Mouse (Mus musculus): Measurements from ENCODE around the gene Slc22a8. TPM values are rescaled to one million over a fixed set of nuclear protein-coding genes. Genes with fewer than 3 reads are reported as not detected.

Gene Slc22a8
- polyA plus RNA-seq, 1 experiment from 2014 or later = not detected

- H3K9me3 ChIP-seq (ENCODE audit: control insufficient read depth, low read depth, low read length) = no peaks in the 10 kb centered on the region
- no peak overlapping the region for H3K4me2 ChIP-seq (replicated peaks; ENCODE audit: low read depth, low read length)
- no peak overlapping the region for H3K4me3 ChIP-seq (ENCODE audit: low read depth, low read length)
- H3K27ac ChIP-seq (ENCODE audit: low read length) = no peak overlapping the region
- H3K4me1 ChIP-seq (ENCODE audit: control insufficient read depth, insufficient read depth, low read length) = no peaks in the 10 kb centered on the region
- no peaks in the 10 kb centered on the region for H3K27me3 ChIP-seq (ENCODE audit: control insufficient read depth, insufficient read depth, low read length)
- peak; percentile 58; the same call in 1 of the 2 replicates for ATAC-seq (ENCODE audit: insufficient number of reproducible peaks, insufficient read depth, low FRiP score, low read depth)
- WGBS = 43% methylated on average over 3 of the region's 3 CpGs
- no peaks in the 10 kb centered on the region for H3K36me3 ChIP-seq (ENCODE audit: control insufficient read depth, insufficient read depth, low read length)
- no peak overlapping the region for H3K9ac ChIP-seq (replicated peaks; ENCODE audit: low read depth, low read length)
Observed at GRCm38 (mm10) chr19:8602914-8603313, 11.9 kb downstream of the Slc22a8 start.

DNA sequence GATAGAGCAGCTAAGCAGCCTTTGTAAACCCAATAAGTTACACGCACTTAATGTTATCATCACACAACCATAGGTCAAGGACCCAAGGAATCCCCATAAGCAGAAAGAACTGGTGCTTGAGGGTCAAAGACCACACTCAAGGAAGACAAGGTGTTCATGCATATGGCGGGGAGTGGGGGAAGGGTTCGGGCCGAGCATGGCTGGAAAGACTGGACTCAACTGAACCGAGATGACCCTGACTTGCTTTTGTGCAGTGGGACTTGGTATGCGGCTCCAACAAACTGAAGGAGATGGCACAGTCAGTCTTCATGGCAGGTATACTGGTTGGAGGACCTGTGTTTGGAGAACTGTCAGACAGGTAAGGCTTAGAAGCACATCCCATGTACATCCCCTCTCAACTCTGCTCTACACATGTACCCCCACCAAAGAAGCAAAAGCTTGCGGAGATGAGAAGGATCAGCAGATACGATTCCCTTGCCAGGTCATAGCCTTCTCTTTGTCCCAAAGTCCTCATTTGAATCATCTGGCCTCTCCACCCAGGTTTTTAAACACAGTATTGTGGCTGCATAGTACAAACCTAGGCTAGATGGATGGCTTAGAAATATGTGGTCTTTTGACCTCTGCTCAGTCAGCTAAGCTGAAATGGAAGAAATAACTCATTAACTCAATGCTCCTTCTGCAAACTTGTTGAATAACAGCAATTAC lies 13.6 kb downstream of the Slc22a8 start:
- H3K36me3 ChIP-seq (ENCODE audit: control insufficient read depth, insufficient read depth, low read length) = no peaks in the 10 kb centered on the region
- H3K27ac ChIP-seq (ENCODE audit: low read length) = no peak overlapping the region
- no peaks in the 10 kb centered on the region for H3K27me3 ChIP-seq (ENCODE audit: control insufficient read depth, insufficient read depth, low read length)
- no peak for ATAC-seq (ENCODE audit: insufficient number of reproducible peaks, insufficient read depth, low FRiP score, low read depth)
- H3K4me3 ChIP-seq (ENCODE audit: low read depth, low read length) = no peak overlapping the region
- 88% methylated on average over 8 of the region's 8 CpGs for WGBS
- no peaks in the 10 kb centered on the region for H3K9me3 ChIP-seq (ENCODE audit: control insufficient read depth, low read depth, low read length)
- no peaks in the 10 kb centered on the region for H3K4me1 ChIP-seq (ENCODE audit: control insufficient read depth, insufficient read depth, low read length)
- H3K9ac ChIP-seq (replicated peaks; ENCODE audit: low read depth, low read length) = no peak overlapping the region
- H3K4me2 ChIP-seq (replicated peaks; ENCODE audit: low read depth, low read length) = no peak overlapping the region

- 82% methylated on average over 3 of the region's 3 CpGs for WGBS
- no peaks in the 10 kb centered on the region for H3K9me3 ChIP-seq (ENCODE audit: control insufficient read depth, low read depth, low read length)
- H3K27me3 ChIP-seq (ENCODE audit: control insufficient read depth, insufficient read depth, low read length) = no peaks in the 10 kb centered on the region
- H3K27ac ChIP-seq (ENCODE audit: low read length) = no peak overlapping the region
- no peak overlapping the region for H3K4me2 ChIP-seq (replicated peaks; ENCODE audit: low read depth, low read length)
- H3K36me3 ChIP-seq (ENCODE audit: control insufficient read depth, insufficient read depth, low read length) = no peaks in the 10 kb centered on the region
- no peak for ATAC-seq (ENCODE audit: insufficient number of reproducible peaks, insufficient read depth, low FRiP score, low read depth)
- no peak overlapping the region for H3K9ac ChIP-seq (replicated peaks; ENCODE audit: low read depth, low read length)
- H3K4me3 ChIP-seq (ENCODE audit: low read depth, low read length) = no peak overlapping the region
- H3K4me1 ChIP-seq (ENCODE audit: control insufficient read depth, insufficient read depth, low read length) = no peaks in the 10 kb centered on the region
Observed at GRCm38 (mm10) chr19:8605241-8605558, 14.1 kb downstream of the Slc22a8 start.

DNA sequence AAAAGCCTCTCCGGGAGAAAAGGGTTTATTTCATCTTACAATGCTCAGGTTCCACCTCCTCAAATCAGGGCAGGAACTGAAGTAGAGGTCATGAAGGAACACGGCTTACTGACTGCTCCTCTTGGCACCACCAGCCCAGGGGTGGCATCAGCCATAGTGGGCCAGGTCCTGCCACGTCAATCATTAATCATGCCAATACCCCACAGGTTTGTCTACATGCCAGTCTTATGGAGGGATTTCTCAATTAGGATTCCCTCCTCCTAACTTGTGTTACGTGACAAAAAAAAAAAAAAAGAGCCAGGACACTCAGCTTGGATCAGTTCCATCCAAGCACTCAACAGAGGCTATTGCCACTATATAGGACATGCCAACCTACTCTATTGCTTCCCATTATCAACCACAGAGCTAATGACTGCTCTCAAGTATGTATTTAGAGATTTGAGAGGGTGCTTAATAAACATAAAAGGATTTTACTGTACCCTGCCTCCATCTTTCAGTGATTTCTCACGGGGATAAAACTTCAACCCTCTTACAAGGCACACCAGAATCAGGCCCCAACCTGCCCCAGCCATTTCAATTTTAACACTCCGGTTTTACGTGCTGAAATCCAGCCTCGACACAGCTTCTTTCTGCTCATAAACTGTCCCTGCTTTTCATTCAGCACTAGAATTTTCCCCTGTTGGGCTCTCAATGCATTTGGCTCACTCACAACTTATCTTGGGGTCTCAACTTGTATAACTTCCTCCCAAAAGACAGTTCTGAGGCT lies 20.5 kb downstream of the Slc22a8 start:
- no peak overlapping the region for H3K4me3 ChIP-seq (ENCODE audit: low read depth, low read length)
- H3K27ac ChIP-seq (ENCODE audit: low read length) = no peak overlapping the region
- H3K4me1 ChIP-seq (ENCODE audit: control insufficient read depth, insufficient read depth, low read length) = no peaks in the 10 kb centered on the region
- no peaks in the 10 kb centered on the region for H3K27me3 ChIP-seq (ENCODE audit: control insufficient read depth, insufficient read depth, low read length)
- ATAC-seq (ENCODE audit: insufficient number of reproducible peaks, insufficient read depth, low FRiP score, low read depth) = no peak
- 76% methylated on average over 8 of the region's 8 CpGs for WGBS
- no peak overlapping the region for H3K4me2 ChIP-seq (replicated peaks; ENCODE audit: low read depth, low read length)
- no peaks in the 10 kb centered on the region for H3K9me3 ChIP-seq (ENCODE audit: control insufficient read depth, low read depth, low read length)
- H3K9ac ChIP-seq (replicated peaks; ENCODE audit: low read depth, low read length) = no peak overlapping the region
- H3K36me3 ChIP-seq (ENCODE audit: control insufficient read depth, insufficient read depth, low read length) = no peaks in the 10 kb centered on the region

GRCm38 (mm10) chr19:8613111-8613510 lies 22.1 kb downstream of the Slc22a8 start:
- no peak overlapping the region for H3K4me2 ChIP-seq (replicated peaks; ENCODE audit: low read depth, low read length)
- no peaks in the 10 kb centered on the region for H3K9me3 ChIP-seq (ENCODE audit: control insufficient read depth, low read depth, low read length)
- H3K36me3 ChIP-seq (ENCODE audit: control insufficient read depth, insufficient read depth, low read length) = no peaks in the 10 kb centered on the region
- H3K4me3 ChIP-seq (ENCODE audit: low read depth, low read length) = no peak overlapping the region
- ATAC-seq (ENCODE audit: insufficient number of reproducible peaks, insufficient read depth, low FRiP score, low read depth) = no peak
- no peaks in the 10 kb centered on the region for H3K27me3 ChIP-seq (ENCODE audit: control insufficient read depth, insufficient read depth, low read length)
- no peak overlapping the region for H3K9ac ChIP-seq (replicated peaks; ENCODE audit: low read depth, low read length)
- no peaks in the 10 kb centered on the region for H3K4me1 ChIP-seq (ENCODE audit: control insufficient read depth, insufficient read depth, low read length)
- WGBS = 55% methylated on average over 2 of the region's 2 CpGs
- H3K27ac ChIP-seq (ENCODE audit: low read length) = no peak overlapping the region

GRCm38 (mm10) chr19:8614343-8614742 lies 23.3 kb downstream of the Slc22a8 start:
- Histone ChIP-seq H3K27ac (ENCODE audit: low read length) (no peak overlapping the region), H3K27me3 (ENCODE audit: control insufficient read depth, insufficient read depth, low read length) (no peaks in the 10 kb centered on the region), H3K9me3 (ENCODE audit: control insufficient read depth, low read depth, low read length) (no peaks in the 10 kb centered on the region), H3K4me1 (ENCODE audit: control insufficient read depth, insufficient read depth, low read length) (no peaks in the 10 kb centered on the region), H3K4me3 (ENCODE audit: low read depth, low read length) (no peak overlapping the region), H3K9ac (replicated peaks; ENCODE audit: low read depth, low read length) (no peak overlapping the region), H3K36me3 (ENCODE audit: control insufficient read depth, insufficient read depth, low read length) (no peaks in the 10 kb centered on the region), H3K4me2 (replicated peaks; ENCODE audit: low read depth, low read length) (no peak overlapping the region)
- ATAC-seq (ENCODE audit: insufficient number of reproducible peaks, insufficient read depth, low FRiP score, low read depth) = no peak
- WGBS = 38% methylated on average over 2 of the region's 2 CpGs

DNA sequence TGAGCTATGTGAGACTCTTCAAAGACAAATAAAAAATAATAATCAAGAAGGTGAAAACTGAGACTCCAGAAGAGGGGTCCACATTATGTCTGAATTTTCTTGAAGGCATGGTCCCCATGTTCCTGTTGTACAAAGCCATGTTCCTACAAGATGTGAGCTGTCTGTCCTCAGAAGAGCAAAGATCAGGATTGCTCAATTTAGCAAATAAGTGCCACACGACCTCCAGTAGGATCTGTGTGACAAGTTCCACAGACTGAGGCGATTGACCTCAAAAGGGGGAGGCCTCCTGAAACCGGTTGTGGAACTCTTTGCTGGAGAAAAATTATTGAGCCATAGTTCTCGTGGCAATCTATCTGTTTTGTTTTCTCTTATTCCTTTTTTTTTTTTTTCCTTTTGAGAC lies 25.3 kb downstream of the Slc22a8 start:
- no peak overlapping the region for H3K9ac ChIP-seq (replicated peaks; ENCODE audit: low read depth, low read length)
- no peaks in the 10 kb centered on the region for H3K36me3 ChIP-seq (ENCODE audit: control insufficient read depth, insufficient read depth, low read length)
- H3K27me3 ChIP-seq (ENCODE audit: control insufficient read depth, insufficient read depth, low read length) = no peaks in the 10 kb centered on the region
- WGBS = 56% methylated on average over 4 of the region's 4 CpGs
- H3K9me3 ChIP-seq (ENCODE audit: control insufficient read depth, low read depth, low read length) = no peaks in the 10 kb centered on the region
- no peak overlapping the region for H3K4me2 ChIP-seq (replicated peaks; ENCODE audit: low read depth, low read length)
- H3K4me3 ChIP-seq (ENCODE audit: low read depth, low read length) = no peak overlapping the region
- no peak overlapping the region for H3K27ac ChIP-seq (ENCODE audit: low read length)
- no peaks in the 10 kb centered on the region for H3K4me1 ChIP-seq (ENCODE audit: control insufficient read depth, insufficient read depth, low read length)
- ATAC-seq (ENCODE audit: insufficient number of reproducible peaks, insufficient read depth, low FRiP score, low read depth) = no peak

- Histone ChIP-seq H3K4me3 (ENCODE audit: low read depth, low read length) (no peak within 1 kb of the TSS), H3K9me3 (ENCODE audit: control insufficient read depth, low read depth, low read length) (no peaks in the 10 kb centered on the region), H3K4me2 (replicated peaks; ENCODE audit: low read depth, low read length) (no peak within 1 kb of the TSS), H3K27me3 (ENCODE audit: control insufficient read depth, insufficient read depth, low read length) (no peaks in the 10 kb centered on the region), H3K27ac (ENCODE audit: low read length) (no peak within 1 kb of the TSS), H3K36me3 (ENCODE audit: control insufficient read depth, insufficient read depth, low read length) (no peaks in the 10 kb centered on the region), H3K9ac (replicated peaks; ENCODE audit: low read depth, low read length) (no peak within 1 kb of the TSS), H3K4me1 (ENCODE audit: control insufficient read depth, insufficient read depth, low read length) (no peaks in the 10 kb centered on the region)
- no peak for ATAC-seq (ENCODE audit: insufficient number of reproducible peaks, insufficient read depth, low FRiP score, low read depth)
- WGBS = 13% methylated on average over 7 of the region's 7 CpGs
Observed at GRCm38 (mm10) chr19:8617904-8618303, 26.9 kb downstream of the Slc22a8 start, which contains the start of gene Slc22a6. Slc22a6 (plus strand) TSS chr19:8618039.

Measured in stomach, embryonic 14.5 days (tissue).